Mouse (Mus musculus): Measurements from ENCODE around the gene Hist1h3c.
"Not testable (repeated sequence)": the region's sequence is repeated elsewhere in the genome, so short reads cannot be mapped to it uniquely, and the experiment has no call there.

Hist1h3c gene

GRCm38 (mm10) chr13:23702801-23703200 is 42.6 kb downstream of the Hist1h3c start:
- DNase-seq, result not testable (repeated sequence)

- no peak for DNase-seq
Observed at GRCm38 (mm10) chr13:23702220-23702619, 43.2 kb downstream of the Hist1h3c start.

- DNase-seq, result peak; percentile 84
Observed at GRCm38 (mm10) chr13:23700786-23701520, 44.4 kb downstream of the Hist1h3c start.

- no peak for DNase-seq
Observed at GRCm38 (mm10) chr13:23699767-23700166, 45.6 kb downstream of the Hist1h3c start.

GRCm38 (mm10) chr13:23698996-23699395 is 46.4 kb downstream of the Hist1h3c start:
- no peak for DNase-seq

GRCm38 (mm10) chr13:23698300-23698693 is 47.1 kb downstream of the Hist1h3c start, which contains the start of gene Hist1h4c:
Hist1h4c (minus strand) TSS chr13:23698454.
- DNase-seq, result peak; percentile 96

GRCm38 (mm10) chr13:23697491-23698299 is 47.7 kb downstream of the Hist1h3c start:
- peak; percentile 87 for DNase-seq

- DNase-seq, result no peak
Observed at GRCm38 (mm10) chr13:23696061-23696474, 49.3 kb downstream of the Hist1h3c start.

GRCm38 (mm10) chr13:23695514-23695913 is 49.9 kb downstream of the Hist1h3c start, which contains the start of gene Hist1h1t:
Hist1h1t (plus strand) TSS chr13:23695814.
- DNase-seq, result no peak
